Mouse (Mus musculus) hindbrain, embryonic 13.5 days (tissue): ENCODE results near the gene Prkg1. TPM values are rescaled to one million over a fixed set of nuclear protein-coding genes. Genes with fewer than 3 reads are reported as not detected.
A peak's percentile ranks its signal among the peaks of the same experiment; 100 is the strongest.

Source experiments
- ATAC-seq: fragments of 200-750 bp; cut with Nextera tagmentation; 2 replicates; pipeline ENCODE4 v1.8.0; 2017; ENCODE audit warnings: moderate TSS enrichment; ENCODE audit not compliant: low FRiP score
- H3K27ac ChIP-seq: fragments of 300-500 bp; sonication (generic); 2 replicates; pipeline ENCODE4 v1.5.1; 2015; ENCODE audit warnings: inconsistent platforms, mild to moderate bottlenecking, moderate library complexity
- H3K27me3 ChIP-seq: fragments of 300-500 bp; sonication (generic); 2 replicates; pipeline ENCODE4 v1.6.1; 2015; ENCODE audit warnings: mild to moderate bottlenecking, inconsistent platforms
- H3K36me3 ChIP-seq: fragments of 300-500 bp; sonication (generic); 2 replicates; pipeline ENCODE4 v1.6.1; 2015; ENCODE audit warnings: mild to moderate bottlenecking, inconsistent platforms
- H3K4me1 ChIP-seq: fragments of 300-500 bp; sonication (generic); replicated peaks from 2 replicates; pipeline ENCODE4 v1.6.1; 2015; ENCODE audit warnings: inconsistent platforms
- H3K4me2 ChIP-seq: fragments of 300-500 bp; sonication (generic); 2 replicates; pipeline ENCODE4 v1.6.1; 2015; ENCODE audit warnings: inconsistent platforms, mild to moderate bottlenecking, moderate library complexity
- H3K4me3 ChIP-seq: fragments of 300-500 bp; sonication (generic); 2 replicates; pipeline ENCODE4 v1.5.1; 2015; ENCODE audit warnings: mild to moderate bottlenecking, inconsistent platforms
- H3K9ac ChIP-seq: fragments of 300-500 bp; sonication (generic); 2 replicates; pipeline ENCODE4 v1.6.1; 2015; ENCODE audit warnings: mild to moderate bottlenecking, inconsistent platforms
- H3K9me3 ChIP-seq: fragments of 300-500 bp; sonication (generic); 2 replicates; pipeline ENCODE4 v1.6.1; 2016; ENCODE audit warnings: inconsistent platforms
- WGBS: fragments of 180-500 bp; shearing (Covaris S2); methylation state at CpG from one replicate; pipeline ENCODE4 v1.1.7; 2015; 5-methylcytosine and 5-hydroxymethylcytosine counted together
- polyA plus RNA-seq: library from polyadenylated mRNA; unstranded; fragments of >200 nt; fragmentation: Nextera tagmentation; extraction: Ambion mirVana; gene quantifications from 2 replicates; pipeline ENCODE4 v1.2.1, GENCODE M21; 2015

Prkg1 gene
- polyA plus RNA-seq, 1 experiment from 2014 or later, result 4.2 TPM

- Histone ChIP-seq H3K9me3 (0 out of 2 replicates have a peak, but pooled peaks cover 5% of the 10 kb centered on the region), H3K4me3 (no peak overlapping the region), H3K27ac (no peak overlapping the region), H3K9ac (no peak overlapping the region), H3K27me3 (no peaks in the 10 kb centered on the region), H3K36me3 (no peaks in the 10 kb centered on the region), H3K4me1 (peaks cover 5% of the 10 kb centered on the region; the same call in 1 of the 2 replicates), H3K4me2 (no peak overlapping the region)
- no peak for ATAC-seq
- 27% methylated on average over 1 of the region's 1 CpGs for WGBS
These were observed 931.7 kb downstream of the Prkg1 start for GRCm38 (mm10) chr19:30833045-30833651.

- no peak overlapping the region for H3K4me2 ChIP-seq
- no peaks in the 10 kb centered on the region for H3K36me3 ChIP-seq
- H3K27ac ChIP-seq, result no peak overlapping the region
- 0 out of 2 replicates have a peak, but pooled peaks cover 5% of the 10 kb centered on the region for H3K9me3 ChIP-seq
- WGBS, result 87% methylated on average over 7 of the region's 7 CpGs
- no peaks in the 10 kb centered on the region for H3K27me3 ChIP-seq
- peaks cover 5% of the 10 kb centered on the region; the same call in 1 of the 2 replicates for H3K4me1 ChIP-seq
- no peak overlapping the region for H3K9ac ChIP-seq
- no peak overlapping the region for H3K4me3 ChIP-seq
- ATAC-seq, result no peak
These were observed 935.5 kb downstream of the Prkg1 start for GRCm38 (mm10) chr19:30829231-30829775.

GRCm38 (mm10) chr19:30827820-30828219, 937.0 kb downstream of the Prkg1 start:
- Histone ChIP-seq H3K4me3 (no peak overlapping the region), H3K4me2 (no peak overlapping the region), H3K9me3 (0 out of 2 replicates have a peak, but pooled peaks cover 5% of the 10 kb centered on the region), H3K27me3 (no peaks in the 10 kb centered on the region), H3K9ac (no peak overlapping the region), H3K27ac (no peak overlapping the region), H3K36me3 (no peaks in the 10 kb centered on the region), H3K4me1 (no peaks in the 10 kb centered on the region)
- WGBS, result 85% methylated on average over 3 of the region's 3 CpGs
- ATAC-seq, result no peak

- H3K9ac ChIP-seq, result no peak overlapping the region
- WGBS, result 78% methylated on average over 2 of the region's 2 CpGs
- no peak overlapping the region for H3K4me2 ChIP-seq
- H3K27ac ChIP-seq, result no peak overlapping the region
- H3K27me3 ChIP-seq, result no peaks in the 10 kb centered on the region
- ATAC-seq, result no peak
- H3K9me3 ChIP-seq, result 0 out of 2 replicates have a peak, but pooled peaks cover 5% of the 10 kb centered on the region
- H3K4me1 ChIP-seq, result no peaks in the 10 kb centered on the region
- no peak overlapping the region for H3K4me3 ChIP-seq
- H3K36me3 ChIP-seq, result no peaks in the 10 kb centered on the region
These were observed 938.7 kb downstream of the Prkg1 start for GRCm38 (mm10) chr19:30826106-30826505.

DNA sequence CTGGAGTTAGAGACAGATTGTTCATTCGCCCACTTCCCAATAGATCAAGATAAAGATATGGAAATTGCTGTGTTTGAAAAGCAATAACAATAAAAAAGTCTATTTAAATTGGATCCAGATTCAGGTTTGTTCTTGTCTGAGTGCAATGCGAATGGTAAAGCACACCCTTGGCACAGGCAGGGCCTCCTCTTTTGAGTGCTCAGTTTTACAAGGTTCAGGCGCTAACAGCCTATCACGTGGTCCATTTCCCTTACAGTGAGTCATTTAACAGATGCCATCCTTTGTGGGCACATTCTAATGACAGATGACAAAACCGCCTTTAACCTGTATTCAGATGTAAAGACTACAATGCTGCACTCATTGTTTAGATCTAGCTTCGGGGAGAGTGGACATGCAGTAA, 949.2 kb downstream of the Prkg1 start:
- Histone ChIP-seq H3K27me3 (no peaks in the 10 kb centered on the region), H3K27ac (no peak overlapping the region), H3K9ac (no peak overlapping the region), H3K9me3 (no peaks in the 10 kb centered on the region), H3K4me1 (0 out of 2 replicates have a peak, but pooled peaks cover 2% of the 10 kb centered on the region), H3K4me2 (no peak overlapping the region), H3K4me3 (no peak overlapping the region), H3K36me3 (no peaks in the 10 kb centered on the region)
- ATAC-seq, result peak; percentile 63; the same call in 1 of the 2 replicates
- 59% methylated on average over 6 of the region's 6 CpGs for WGBS

GRCm38 (mm10) chr19:30806265-30806664, 958.6 kb downstream of the Prkg1 start:
- no peak for ATAC-seq
- no peaks in the 10 kb centered on the region for H3K9me3 ChIP-seq
- H3K36me3 ChIP-seq, result no peaks in the 10 kb centered on the region
- no peaks in the 10 kb centered on the region for H3K4me1 ChIP-seq
- no peak overlapping the region for H3K9ac ChIP-seq
- H3K4me3 ChIP-seq, result no peak overlapping the region
- no peak overlapping the region for H3K27ac ChIP-seq
- 82% methylated on average over 5 of the region's 5 CpGs for WGBS
- H3K4me2 ChIP-seq, result no peak overlapping the region
- no peaks in the 10 kb centered on the region for H3K27me3 ChIP-seq

DNA sequence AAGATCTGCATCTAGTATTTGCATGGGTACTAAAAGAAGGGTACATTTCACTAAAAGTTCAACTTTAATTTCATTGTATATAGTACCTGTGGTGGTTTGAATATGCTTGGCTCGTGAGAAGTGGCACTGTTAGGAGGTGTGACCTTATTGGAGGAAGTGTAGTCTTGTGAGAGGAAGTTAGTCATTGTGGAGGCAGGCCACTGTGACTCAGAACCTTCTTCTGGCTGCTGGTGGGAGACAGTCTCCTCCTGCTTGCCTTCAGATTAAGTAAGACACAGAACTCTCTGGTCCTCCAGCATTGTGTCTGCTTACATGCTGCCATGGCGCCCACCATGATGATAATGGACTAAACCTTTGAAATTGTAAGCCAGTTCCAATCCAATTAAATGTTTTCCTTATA, 984.0 kb downstream of the Prkg1 start:
- Histone ChIP-seq H3K27me3 (no peaks in the 10 kb centered on the region), H3K9ac (no peak overlapping the region), H3K9me3 (no peaks in the 10 kb centered on the region), H3K36me3 (no peaks in the 10 kb centered on the region), H3K4me1 (no peaks in the 10 kb centered on the region), H3K27ac (no peak overlapping the region), H3K4me3 (no peak overlapping the region), H3K4me2 (no peak overlapping the region)
- ATAC-seq, result no peak
- 82% methylated on average over 2 of the region's 2 CpGs for WGBS

GRCm38 (mm10) chr19:30768316-30768715, 996.5 kb downstream of the Prkg1 start:
- Histone ChIP-seq H3K4me2 (no peak overlapping the region), H3K27me3 (no peaks in the 10 kb centered on the region), H3K4me1 (no peaks in the 10 kb centered on the region), H3K9ac (no peak overlapping the region), H3K9me3 (no peaks in the 10 kb centered on the region), H3K36me3 (no peaks in the 10 kb centered on the region), H3K4me3 (no peak overlapping the region), H3K27ac (no peak overlapping the region)
- WGBS, result 30% methylated on average over 1 of the region's 1 CpGs
- ATAC-seq, result no peak

- Histone ChIP-seq H3K27ac (no peak overlapping the region), H3K9me3 (no peaks in the 10 kb centered on the region), H3K36me3 (no peaks in the 10 kb centered on the region), H3K4me2 (no peak overlapping the region), H3K9ac (no peak overlapping the region), H3K4me3 (no peak overlapping the region), H3K27me3 (no peaks in the 10 kb centered on the region), H3K4me1 (no peaks in the 10 kb centered on the region)
- ATAC-seq, result no peak
These were observed 1020.4 kb downstream of the Prkg1 start for GRCm38 (mm10) chr19:30744426-30744825.

GRCm38 (mm10) chr19:30699130-30699529, 1065.7 kb downstream of the Prkg1 start:
- Histone ChIP-seq H3K9ac (no peak overlapping the region), H3K4me1 (no peaks in the 10 kb centered on the region), H3K9me3 (no peaks in the 10 kb centered on the region), H3K4me3 (no peak overlapping the region), H3K27me3 (no peaks in the 10 kb centered on the region), H3K27ac (no peak overlapping the region), H3K36me3 (no peaks in the 10 kb centered on the region), H3K4me2 (no peak overlapping the region)
- 96% methylated on average over 5 of the region's 5 CpGs for WGBS
- ATAC-seq, result no peak

DNA sequence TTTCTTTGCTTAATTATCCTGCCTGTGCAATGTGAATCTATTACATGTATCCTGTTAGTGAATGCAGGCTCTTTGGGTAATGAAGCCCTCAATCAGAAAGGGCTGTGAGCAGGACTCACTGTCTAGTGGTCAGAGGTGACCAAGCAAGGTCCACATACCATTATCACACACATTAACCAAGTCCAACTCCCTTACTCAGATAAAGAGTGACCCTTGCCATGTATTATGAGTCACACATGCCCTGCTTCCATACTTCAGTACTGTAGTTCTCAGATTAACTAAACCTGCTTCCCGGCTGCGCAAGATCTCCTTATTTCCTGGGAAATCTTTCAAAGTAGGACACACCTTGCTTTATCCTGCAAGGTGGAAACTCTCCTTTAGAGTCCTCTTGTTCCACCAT, 1073.6 kb downstream of the Prkg1 start:
- Histone ChIP-seq H3K27ac (no peak overlapping the region), H3K36me3 (no peaks in the 10 kb centered on the region), H3K4me3 (no peak overlapping the region), H3K9me3 (no peaks in the 10 kb centered on the region), H3K4me2 (no peak overlapping the region), H3K4me1 (no peaks in the 10 kb centered on the region), H3K9ac (no peak overlapping the region), H3K27me3 (no peaks in the 10 kb centered on the region)
- 94% methylated on average over 2 of the region's 2 CpGs for WGBS
- no peak for ATAC-seq

DNA sequence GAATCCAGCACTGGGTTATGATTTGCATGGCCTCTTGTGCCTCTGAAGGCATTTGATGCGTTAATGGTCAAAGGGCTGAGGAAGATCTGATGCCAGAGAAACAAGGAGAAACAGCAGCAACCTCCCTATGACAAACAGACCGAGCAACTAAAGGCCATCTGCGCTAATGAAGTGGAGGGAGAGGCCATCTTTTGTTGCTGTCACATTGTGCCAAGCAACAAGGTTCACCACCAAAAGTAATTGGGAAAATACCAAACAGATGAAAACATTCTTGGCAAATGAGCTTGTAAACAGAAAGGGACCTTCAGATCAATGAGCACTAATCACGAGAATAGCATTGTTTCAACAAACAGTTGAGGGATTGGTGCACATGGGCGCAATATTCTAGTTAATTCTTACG, 1074.1 kb downstream of the Prkg1 start:
- no peaks in the 10 kb centered on the region for H3K9me3 ChIP-seq
- H3K36me3 ChIP-seq, result no peaks in the 10 kb centered on the region
- WGBS, result 90% methylated on average over 6 of the region's 6 CpGs
- H3K27ac ChIP-seq, result no peak overlapping the region
- no peaks in the 10 kb centered on the region for H3K4me1 ChIP-seq
- no peak overlapping the region for H3K4me3 ChIP-seq
- H3K4me2 ChIP-seq, result no peak overlapping the region
- no peaks in the 10 kb centered on the region for H3K27me3 ChIP-seq
- ATAC-seq, result no peak
- no peak overlapping the region for H3K9ac ChIP-seq

DNA sequence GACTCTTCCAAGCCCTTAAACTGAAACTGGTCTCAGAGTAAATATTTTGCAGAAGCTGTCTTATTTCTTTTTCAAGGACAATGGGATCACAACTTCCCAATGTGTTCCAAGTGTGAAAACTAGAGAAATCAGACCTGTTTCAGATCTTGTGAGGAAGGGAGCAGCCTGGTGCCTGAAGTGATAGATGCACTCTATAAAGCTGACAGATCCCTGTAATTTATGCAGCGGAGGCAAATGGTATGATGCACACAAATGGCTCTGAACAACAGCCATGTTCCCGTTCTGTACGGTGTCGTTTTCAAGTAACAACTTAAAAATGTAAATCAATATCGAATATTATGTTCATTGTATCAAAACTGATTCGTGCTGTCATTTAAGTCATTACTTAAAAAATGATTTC, 1076.9 kb downstream of the Prkg1 start:
- H3K36me3 ChIP-seq, result no peaks in the 10 kb centered on the region
- ATAC-seq, result no peak
- H3K4me2 ChIP-seq, result no peak overlapping the region
- no peaks in the 10 kb centered on the region for H3K4me1 ChIP-seq
- no peak overlapping the region for H3K4me3 ChIP-seq
- WGBS, result 74% methylated on average over 6 of the region's 6 CpGs
- H3K9me3 ChIP-seq, result no peaks in the 10 kb centered on the region
- H3K27me3 ChIP-seq, result no peaks in the 10 kb centered on the region
- no peak overlapping the region for H3K9ac ChIP-seq
- H3K27ac ChIP-seq, result no peak overlapping the region
